Mouse (Mus musculus): ENCODE measurements around the gene Oas1e. TPM values are rescaled to one million over a fixed set of nuclear protein-coding genes. Genes with fewer than 3 reads are reported as not detected.
"Not testable (repeated sequence)": the region's sequence is repeated elsewhere in the genome, so short reads cannot be mapped to it uniquely, and the experiment has no call there.

The Oas1e gene
- 0.09 and 3.6 TPM in 2 replicates for polyA plus RNA-seq (2012; rRNA removed)

DNA sequence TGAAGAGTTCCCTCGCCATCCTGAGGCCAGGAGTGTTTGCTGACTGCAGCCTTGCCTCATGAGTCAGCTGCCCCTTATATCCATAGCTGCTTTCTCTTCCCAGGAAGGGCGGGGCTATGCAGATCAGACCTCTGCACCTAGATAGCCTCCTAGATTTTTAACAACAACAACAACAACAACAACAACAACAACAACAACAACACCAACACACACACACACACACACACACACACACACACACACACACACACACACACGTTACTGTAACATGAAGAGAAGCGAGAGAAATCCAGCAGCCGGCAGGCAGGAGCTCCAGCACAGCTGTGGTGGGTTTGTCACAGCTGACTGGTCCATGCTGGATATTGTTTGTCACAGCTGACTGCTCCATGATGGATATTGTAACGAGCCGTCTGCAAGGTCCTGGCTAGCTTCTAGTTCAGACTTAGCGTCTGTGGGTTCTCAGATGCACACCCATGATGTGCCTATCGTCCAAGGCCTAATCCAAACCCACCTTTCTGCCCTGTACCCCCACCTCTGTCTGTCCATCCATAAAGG lies at the start of gene Oas1e:
Gene Oas1e (minus strand): TSS at position 51 of the 555 bp plus-strand sequence.
- H3K4me1 ChIP-seq (ENCODE audit: control insufficient read depth, insufficient read depth, insufficient read length, low read length); H3K27ac ChIP-seq (ENCODE audit: insufficient read depth, low read depth, low read length); H3K27me3 ChIP-seq (ENCODE audit: control insufficient read depth, insufficient read depth, low read length); H3K36me3 ChIP-seq (ENCODE audit: control insufficient read depth, insufficient read depth, low read length): not testable (repeated sequence)
- 60% methylated on average over 9 of the region's 9 CpGs for WGBS
- H3K4me3 ChIP-seq (ENCODE audit: low read depth, low read length), result peak within 1 kb of the TSS; percentile 5; the same call in 1 of the 2 replicates

DNA sequence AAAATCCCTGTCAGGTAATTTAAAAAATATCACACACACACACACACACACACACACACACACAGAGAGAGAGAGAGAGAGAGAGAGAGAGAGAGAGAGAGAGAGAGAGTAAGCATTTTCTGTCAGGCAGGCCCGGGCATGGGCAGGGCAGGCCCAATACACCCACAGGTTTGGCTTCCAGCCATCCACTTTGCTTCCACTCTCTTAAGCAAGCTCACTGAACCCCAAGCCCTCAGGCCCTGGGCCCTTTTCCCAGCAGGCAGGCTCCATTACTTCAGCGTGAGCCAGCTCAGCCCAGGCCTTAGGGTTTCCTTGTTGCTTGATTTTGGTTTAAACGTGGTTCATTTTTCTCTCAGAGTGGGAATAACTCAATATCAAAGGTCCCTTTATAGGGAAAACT lies 49.4 kb upstream of the Oas1e start:
- peaks cover 5% of the 10 kb centered on the region; the same call in 1 of the 2 replicates for H3K4me1 ChIP-seq (ENCODE audit: control insufficient read depth, insufficient read depth, insufficient read length, low read length)
- H3K4me3 ChIP-seq (ENCODE audit: low read depth, low read length), result no peak overlapping the region
- no peaks in the 10 kb centered on the region for H3K36me3 ChIP-seq (ENCODE audit: control insufficient read depth, insufficient read depth, low read length)
- WGBS, result 15% methylated on average over 3 of the region's 3 CpGs
- no peaks in the 10 kb centered on the region for H3K27me3 ChIP-seq (ENCODE audit: control insufficient read depth, insufficient read depth, low read length)
- no peak for TF ChIP-seq POLR2A (IDR thresholded peaks at IDR 0.05; ENCODE audit: low read depth, low read length)
- no peak for TF ChIP-seq CTCF (IDR thresholded peaks at IDR 0.05; ENCODE audit: extremely low read depth, insufficient read length, insufficient replicate concordance, low read depth, low read length)
- no peak overlapping the region for H3K27ac ChIP-seq (ENCODE audit: insufficient read depth, low read depth, low read length)

GRCm38 (mm10) chr5:120836731-120837585 lies 41.6 kb upstream of the Oas1e start:
- H3K27ac ChIP-seq (ENCODE audit: insufficient read depth, low read depth, low read length), result no peak overlapping the region
- WGBS, result 17% methylated on average over 8 of the region's 8 CpGs
- no peak overlapping the region for H3K4me3 ChIP-seq (ENCODE audit: low read depth, low read length)
- peaks cover 6% of the 10 kb centered on the region; the same call in 1 of the 2 replicates for H3K27me3 ChIP-seq (ENCODE audit: control insufficient read depth, insufficient read depth, low read length)
- H3K4me1 ChIP-seq (ENCODE audit: control insufficient read depth, insufficient read depth, insufficient read length, low read length), result no peaks in the 10 kb centered on the region
- TF ChIP-seq POLR2A (IDR thresholded peaks at IDR 0.05; ENCODE audit: low read depth, low read length), result no peak
- peak; percentile 61; the same call in 1 of the 2 replicates for TF ChIP-seq CTCF (IDR thresholded peaks at IDR 0.05; ENCODE audit: extremely low read depth, insufficient read length, insufficient replicate concordance, low read depth, low read length)
- no peaks in the 10 kb centered on the region for H3K36me3 ChIP-seq (ENCODE audit: control insufficient read depth, insufficient read depth, low read length)

- Histone ChIP-seq H3K27ac (ENCODE audit: insufficient read depth, low read depth, low read length) (no peak overlapping the region), H3K4me3 (ENCODE audit: low read depth, low read length) (no peak overlapping the region), H3K27me3 (ENCODE audit: control insufficient read depth, insufficient read depth, low read length) (peaks cover 6% of the 10 kb centered on the region; the same call in 1 of the 2 replicates), H3K36me3 (ENCODE audit: control insufficient read depth, insufficient read depth, low read length) (no peaks in the 10 kb centered on the region), H3K4me1 (ENCODE audit: control insufficient read depth, insufficient read depth, insufficient read length, low read length) (no peaks in the 10 kb centered on the region)
- TF ChIP-seq POLR2A (IDR thresholded peaks at IDR 0.05; ENCODE audit: low read depth, low read length) (no peak), CTCF (IDR thresholded peaks at IDR 0.05; ENCODE audit: extremely low read depth, insufficient read length, insufficient replicate concordance, low read depth, low read length) (no peak)
- 13% methylated on average over 17 of the region's 17 CpGs for WGBS
These were observed 38.3 kb upstream of the Oas1e start for GRCm38 (mm10) chr5:120833335-120834280.

GRCm38 (mm10) chr5:120831031-120831430 lies 35.7 kb upstream of the Oas1e start:
- no peaks in the 10 kb centered on the region for H3K36me3 ChIP-seq (ENCODE audit: control insufficient read depth, insufficient read depth, low read length)
- no peak overlapping the region for H3K27ac ChIP-seq (ENCODE audit: insufficient read depth, low read depth, low read length)
- no peak for TF ChIP-seq POLR2A (IDR thresholded peaks at IDR 0.05; ENCODE audit: low read depth, low read length)
- H3K4me1 ChIP-seq (ENCODE audit: control insufficient read depth, insufficient read depth, insufficient read length, low read length), result no peaks in the 10 kb centered on the region
- WGBS, result 71% methylated on average over 4 of the region's 4 CpGs
- H3K4me3 ChIP-seq (ENCODE audit: low read depth, low read length), result no peak overlapping the region
- peaks cover 6% of the 10 kb centered on the region; the same call in 1 of the 2 replicates for H3K27me3 ChIP-seq (ENCODE audit: control insufficient read depth, insufficient read depth, low read length)

GRCm38 (mm10) chr5:120818999-120819398 lies 23.7 kb upstream of the Oas1e start:
- Histone ChIP-seq H3K4me3 (ENCODE audit: low read depth, low read length) (no peak overlapping the region), H3K36me3 (ENCODE audit: control insufficient read depth, insufficient read depth, low read length) (peaks cover 13% of the 10 kb centered on the region; the same call in 1 of the 2 replicates), H3K27me3 (ENCODE audit: control insufficient read depth, insufficient read depth, low read length) (no peaks in the 10 kb centered on the region), H3K27ac (ENCODE audit: insufficient read depth, low read depth, low read length) (no peak overlapping the region), H3K4me1 (ENCODE audit: control insufficient read depth, insufficient read depth, insufficient read length, low read length) (no peaks in the 10 kb centered on the region)
- TF ChIP-seq POLR2A (IDR thresholded peaks at IDR 0.05; ENCODE audit: low read depth, low read length), result no peak
- TF ChIP-seq CTCF (IDR thresholded peaks at IDR 0.05; ENCODE audit: extremely low read depth, insufficient read length, insufficient replicate concordance, low read depth, low read length), result no peak

Measured in small intestine, adult 2 months (tissue).